Mouse (Mus musculus): ENCODE results near the gene Helz.

The Helz gene

GRCm38 (mm10) chr11:107721057-107721456 is 173.3 kb downstream of the Helz start:
- no peak for DNase-seq (ENCODE audit: low spot score in 2 of 2)

- no peak for DNase-seq (ENCODE audit: low spot score in 2 of 2)
Measured at GRCm38 (mm10) chr11:107724603-107725002, 176.9 kb downstream of the Helz start.

GRCm38 (mm10) chr11:107728073-107728863 is 180.5 kb downstream of the Helz start:
- no peak for DNase-seq (ENCODE audit: low spot score in 2 of 2)

GRCm38 (mm10) chr11:107729141-107729540 is 181.4 kb downstream of the Helz start:
- DNase-seq (ENCODE audit: low spot score in 2 of 2), result no peak

GRCm38 (mm10) chr11:107730940-107731339 is 183.2 kb downstream of the Helz start:
- peak in 1 of 2 experiments; percentile 25 for DNase-seq (ENCODE audit: low spot score in 2 of 2)

- no peak for DNase-seq (ENCODE audit: low spot score in 2 of 2)
Measured at GRCm38 (mm10) chr11:107731498-107731897, 183.8 kb downstream of the Helz start.

- no peak for DNase-seq (ENCODE audit: low spot score in 2 of 2)
Measured at GRCm38 (mm10) chr11:107734133-107734532, 186.4 kb downstream of the Helz start.

GRCm38 (mm10) chr11:107737886-107738285 is 190.2 kb downstream of the Helz start:
- no peak for DNase-seq (ENCODE audit: low spot score in 2 of 2)

- no peak for DNase-seq (ENCODE audit: low spot score in 2 of 2)
Measured at GRCm38 (mm10) chr11:107738418-107739099, 190.8 kb downstream of the Helz start.

GRCm38 (mm10) chr11:107743100-107743499 is 195.4 kb downstream of the Helz start:
- no peak for DNase-seq (ENCODE audit: low spot score in 2 of 2)
